Mouse (Mus musculus) heart, postnatal 0 days (tissue): ENCODE results near the gene Pid1. TPM values are rescaled to one million over a fixed set of nuclear protein-coding genes. Genes with fewer than 3 reads are reported as not detected.

Experiments
- ATAC-seq: fragments of 200-750 bp; cut with Nextera tagmentation; 2 replicates; pipeline ENCODE4 v1.8.0; 2017; ENCODE audit warnings: low read depth, moderate number of reproducible peaks, moderate library complexity; ENCODE audit not compliant: insufficient read depth
- DNase-seq: peaks from one replicate; pipeline ENCODE4 v3.0.0-alpha.2; 2016; ENCODE audit warnings: low spot score
- H3K27ac ChIP-seq: fragments of 300-500 bp; sonication (generic); 2 replicates; pipeline ENCODE4 v1.5.1; 2014; ENCODE audit warnings: low read depth, mild to moderate bottlenecking
- H3K27me3 ChIP-seq: fragments of 300-500 bp; sonication (generic); 2 replicates; pipeline ENCODE4 v1.6.1; 2014; ENCODE audit warnings: low read length, mixed read lengths; ENCODE audit not compliant: control insufficient read depth, insufficient read depth
- H3K36me3 ChIP-seq: fragments of 300-500 bp; sonication (generic); replicated peaks from 2 replicates; pipeline ENCODE4 v1.6.1; 2014; ENCODE audit warnings: low read length, mixed read lengths; ENCODE audit not compliant: control insufficient read depth, insufficient read depth
- H3K4me1 ChIP-seq: fragments of 300-500 bp; sonication (generic); 2 replicates; pipeline ENCODE4 v1.6.1; 2014; ENCODE audit warnings: antibody characterized with exemption; ENCODE audit not compliant: control insufficient read depth, insufficient read depth
- H3K4me2 ChIP-seq: fragments of 300-500 bp; sonication (generic); 2 replicates; pipeline ENCODE4 v1.6.1; 2014; ENCODE audit warnings: low read depth, mild to moderate bottlenecking, low read length, moderate library complexity
- H3K4me3 ChIP-seq: fragments of 300-500 bp; sonication (generic); 2 replicates; pipeline ENCODE4 v1.5.1; 2014; ENCODE audit warnings: low read depth, low read length
- H3K9ac ChIP-seq: fragments of 300-500 bp; sonication (generic); replicated peaks from 2 replicates; pipeline ENCODE4 v1.6.1; 2014; ENCODE audit warnings: low read depth, low read length, mixed read lengths
- H3K9me3 ChIP-seq: fragments of 300-500 bp; sonication (generic); replicated peaks from 2 replicates; pipeline ENCODE4 v1.6.1; 2016; ENCODE audit warnings: low read length; ENCODE audit not compliant: control insufficient read depth
- CTCF ChIP-seq: IDR thresholded peaks from 2 replicates; pipeline ENCODE4 v1.5.1; 2016; ENCODE audit warnings: antibody characterized with exemption, control low read depth, low read depth
- EP300 ChIP-seq: IDR thresholded peaks from 2 replicates; pipeline ENCODE4 v1.6.1; 2016; ENCODE audit warnings: antibody characterized with exemption, low read depth
- WGBS: fragments of 180-500 bp; shearing (Covaris S2); extraction: QIAGEN DNeasy Blood & Tissue Kit; methylation state at CpG from one replicate; pipeline ENCODE4 v1.1.7; 2014; 5-methylcytosine and 5-hydroxymethylcytosine counted together
- polyA plus RNA-seq: library from polyadenylated mRNA; unstranded; fragments of >200 nt; fragmentation: Nextera tagmentation; extraction: Ambion mirVana; gene quantifications from 2 replicates; pipeline ENCODE4 v1.2.1, GENCODE M21; 2015
- total RNA-seq: library from RNA; depleted of rRNA; stranded (reverse); fragments of >200 nt; gene quantifications from 2 replicates; pipeline ENCODE4 v1.2.3, GENCODE M21; 2014; ENCODE audit warnings: low replicate concordance

Pid1 gene
- total and polyA plus RNA-seq, 2 experiments from 2014 or later, result 4.0 to 6.6 TPM

GRCm38 (mm10) chr1:84367733-84368132 is 3.8 kb upstream of the Pid1 start:
- ATAC-seq (no peak), DNase-seq (no peak)
- no peak overlapping the region for H3K9ac ChIP-seq
- no peaks in the 10 kb centered on the region for H3K4me1 ChIP-seq
- no peaks in the 10 kb centered on the region for H3K9me3 ChIP-seq
- no peak overlapping the region for H3K27ac ChIP-seq
- H3K36me3 ChIP-seq, result no peaks in the 10 kb centered on the region
- no peak overlapping the region for H3K4me3 ChIP-seq
- TF ChIP-seq EP300, result no peak
- TF ChIP-seq CTCF, result no peak
- H3K27me3 ChIP-seq, result no peaks in the 10 kb centered on the region
- WGBS, result 67% methylated on average over 3 of the region's 3 CpGs
- H3K4me2 ChIP-seq, result no peak overlapping the region

GRCm38 (mm10) chr1:84366553-84366952 is 2.6 kb upstream of the Pid1 start:
- Histone ChIP-seq H3K27ac (no peak overlapping the region), H3K9ac (no peak overlapping the region), H3K27me3 (no peaks in the 10 kb centered on the region), H3K9me3 (no peaks in the 10 kb centered on the region), H3K36me3 (no peaks in the 10 kb centered on the region), H3K4me1 (no peaks in the 10 kb centered on the region), H3K4me3 (no peak overlapping the region), H3K4me2 (no peak overlapping the region)
- DNase-seq (no peak), ATAC-seq (no peak)
- no peak for TF ChIP-seq EP300
- no peak for TF ChIP-seq CTCF
- WGBS, result 55% methylated on average over 3 of the region's 3 CpGs

- TF ChIP-seq CTCF (no peak), EP300 (no peak)
- DNase-seq (no peak), ATAC-seq (no peak)
- H3K27me3 ChIP-seq, result no peaks in the 10 kb centered on the region
- no peak overlapping the region for H3K4me3 ChIP-seq
- H3K36me3 ChIP-seq, result no peaks in the 10 kb centered on the region
- no peak overlapping the region for H3K9ac ChIP-seq
- no peak overlapping the region for H3K27ac ChIP-seq
- no peaks in the 10 kb centered on the region for H3K4me1 ChIP-seq
- H3K4me2 ChIP-seq, result no peak overlapping the region
- 75% methylated on average over 7 of the region's 7 CpGs for WGBS
- no peaks in the 10 kb centered on the region for H3K9me3 ChIP-seq
Measured at GRCm38 (mm10) chr1:84362709-84363617, 1.0 kb downstream of the Pid1 start.

GRCm38 (mm10) chr1:84362209-84362608 is 1.8 kb downstream of the Pid1 start:
- no peaks in the 10 kb centered on the region for H3K36me3 ChIP-seq
- no peak overlapping the region for H3K4me3 ChIP-seq
- no peaks in the 10 kb centered on the region for H3K4me1 ChIP-seq
- 81% methylated on average over 1 of the region's 1 CpGs for WGBS
- DNase-seq, result no peak
- H3K9me3 ChIP-seq, result no peaks in the 10 kb centered on the region
- H3K4me2 ChIP-seq, result no peak overlapping the region
- H3K9ac ChIP-seq, result no peak overlapping the region
- no peak for TF ChIP-seq CTCF
- no peak for TF ChIP-seq EP300
- ATAC-seq, result no peak
- H3K27me3 ChIP-seq, result no peaks in the 10 kb centered on the region
- no peak overlapping the region for H3K27ac ChIP-seq

- 69% methylated on average over 3 of the region's 3 CpGs for WGBS
- no peaks in the 10 kb centered on the region for H3K4me1 ChIP-seq
- H3K36me3 ChIP-seq, result no peaks in the 10 kb centered on the region
- H3K27me3 ChIP-seq, result no peaks in the 10 kb centered on the region
- H3K27ac ChIP-seq, result no peak overlapping the region
- H3K9me3 ChIP-seq, result no peaks in the 10 kb centered on the region
- TF ChIP-seq CTCF, result no peak
- ATAC-seq, result no peak
- H3K4me3 ChIP-seq, result no peak overlapping the region
- no peak overlapping the region for H3K4me2 ChIP-seq
- H3K9ac ChIP-seq, result no peak overlapping the region
- no peak for DNase-seq
Measured at GRCm38 (mm10) chr1:84361389-84361788, 2.6 kb downstream of the Pid1 start.
